Mouse (Mus musculus) embryo, embryonic 10.5 days (tissue): ENCODE results near the gene Bcor.

Source experiments
- DNase-seq: peaks from one replicate; pipeline ENCODE4 v3.0.0-alpha.2; 2015; ENCODE audit warnings: low spot score

Gene Bcor

DNA sequence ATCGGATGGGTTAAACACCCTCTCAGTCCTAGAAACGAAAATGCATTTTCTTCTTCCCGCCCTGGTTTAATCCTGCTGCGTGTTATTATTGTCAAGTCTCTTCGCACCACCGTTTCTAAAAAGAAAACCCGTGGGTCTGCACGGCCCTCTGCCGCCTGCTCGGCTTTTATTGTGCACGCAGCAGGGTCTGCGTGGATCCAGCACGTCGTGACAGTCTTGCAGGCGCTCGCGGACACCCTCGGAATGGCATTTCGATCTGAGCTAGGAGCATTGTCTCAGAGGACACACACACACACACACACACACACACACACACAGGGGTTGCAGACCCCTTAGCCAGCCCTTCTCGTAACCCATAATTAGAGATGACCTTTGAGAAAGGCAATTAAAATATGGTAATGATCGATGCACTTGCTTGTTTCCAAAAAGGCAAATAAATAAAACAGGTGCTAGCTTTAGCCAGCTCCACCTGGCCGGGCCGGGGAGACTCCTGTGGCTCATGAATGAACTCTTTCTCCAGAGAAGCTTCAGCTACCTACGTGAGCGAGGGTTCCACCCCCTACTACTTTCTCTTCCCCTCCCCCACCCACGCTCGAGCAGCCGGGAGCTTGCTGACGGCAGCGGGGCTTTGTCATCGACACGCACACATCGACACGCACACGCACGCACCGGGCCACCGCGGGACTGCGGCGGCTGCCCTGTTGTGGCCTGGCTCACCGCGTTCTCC, 8.7 kb downstream of the Bcor start:
- DNase-seq = peak; percentile 52

DNA sequence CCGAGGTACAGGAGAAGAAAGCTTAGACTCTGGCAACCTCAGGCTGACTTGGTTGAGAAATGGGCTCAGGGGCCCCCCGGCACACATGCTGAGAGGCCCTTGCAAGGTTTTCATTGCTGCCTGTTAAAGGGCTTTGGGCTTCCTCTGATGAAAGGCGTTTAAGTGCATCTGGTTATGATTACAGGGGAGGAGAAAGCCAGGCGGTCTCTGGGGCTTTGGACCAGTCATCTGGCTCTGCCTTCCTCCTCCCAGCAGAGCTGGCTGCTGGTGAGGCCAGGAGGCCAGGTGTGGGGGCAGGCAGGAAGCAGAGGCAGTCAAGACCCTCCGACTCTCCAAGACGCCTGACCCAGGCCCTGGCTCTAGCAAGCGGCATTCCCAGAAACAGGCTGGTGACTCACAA, 9.7 kb downstream of the Bcor start:
- DNase-seq = peak; percentile 73

DNA sequence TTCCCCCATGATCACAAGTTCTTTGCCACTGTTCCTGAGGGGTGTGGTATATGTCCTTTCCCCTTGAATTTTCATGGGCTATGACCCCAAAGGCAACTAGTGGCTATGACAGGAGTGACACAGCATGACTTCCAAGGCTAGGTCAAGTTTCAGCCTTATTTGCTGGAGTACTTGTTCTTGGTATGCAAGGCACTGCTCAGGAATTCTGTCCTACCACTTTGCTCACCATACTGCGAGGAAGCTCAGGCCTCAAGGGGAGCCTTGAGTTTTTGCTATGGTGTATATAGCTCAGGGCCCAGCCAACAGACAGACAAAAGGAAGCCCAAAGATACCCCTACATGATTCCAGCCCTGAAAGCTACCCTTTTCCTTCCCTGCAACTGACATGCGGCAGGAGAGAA, 13.9 kb downstream of the Bcor start:
- DNase-seq = no peak

DNA sequence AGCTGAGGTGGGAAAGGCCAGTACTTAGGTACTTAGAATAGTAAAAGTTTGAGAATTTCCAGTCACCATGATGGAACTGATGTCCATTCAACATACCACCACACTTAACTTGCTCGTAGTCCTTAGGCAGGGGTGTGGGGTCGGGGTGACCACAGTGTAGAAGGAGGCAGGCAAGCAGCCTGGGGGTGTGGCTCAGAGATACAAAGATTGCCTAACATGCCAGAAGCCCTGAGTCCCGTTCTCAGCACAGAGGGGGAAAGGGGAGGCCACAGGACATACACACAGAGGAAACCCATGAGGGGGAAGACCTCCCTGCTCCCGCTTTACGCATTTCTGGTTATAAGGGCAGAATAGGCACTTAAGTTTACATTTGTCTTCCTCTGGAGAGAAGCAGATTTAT, 17.3 kb downstream of the Bcor start:
- no peak for DNase-seq

DNA sequence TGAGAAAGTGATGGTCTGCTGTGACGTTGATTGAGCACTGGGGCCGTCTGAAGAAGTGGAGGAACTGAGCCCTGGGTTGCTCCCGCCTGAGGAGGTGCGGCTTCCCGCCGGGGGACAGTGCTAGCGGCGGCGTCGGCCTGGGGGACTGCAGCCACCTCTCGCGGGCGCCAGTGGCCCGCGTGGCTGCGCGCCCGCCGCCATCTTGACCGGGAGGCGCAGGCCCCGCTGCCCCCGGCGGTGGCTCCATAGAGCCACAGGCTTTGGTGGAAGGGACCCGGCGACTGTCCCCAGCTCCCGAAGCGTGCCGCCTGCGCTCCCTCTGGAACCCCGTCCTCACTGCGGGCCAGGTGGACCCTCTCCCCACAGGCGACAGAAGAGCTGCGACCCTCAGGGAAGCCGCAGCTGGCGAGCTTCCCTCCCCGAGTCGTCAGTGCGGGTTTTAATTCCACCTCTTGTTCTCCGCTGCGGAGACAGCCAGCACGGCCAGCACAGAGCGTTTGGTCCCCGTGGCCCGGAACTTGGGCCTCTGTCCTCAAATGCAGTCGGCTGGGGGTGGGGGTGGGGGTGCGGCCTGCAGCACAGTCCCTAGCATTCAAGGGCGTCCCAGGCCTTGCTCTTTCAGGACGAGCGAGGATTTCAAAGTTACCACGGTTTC, 19.9 kb downstream of the Bcor start:
- DNase-seq = no peak

DNA sequence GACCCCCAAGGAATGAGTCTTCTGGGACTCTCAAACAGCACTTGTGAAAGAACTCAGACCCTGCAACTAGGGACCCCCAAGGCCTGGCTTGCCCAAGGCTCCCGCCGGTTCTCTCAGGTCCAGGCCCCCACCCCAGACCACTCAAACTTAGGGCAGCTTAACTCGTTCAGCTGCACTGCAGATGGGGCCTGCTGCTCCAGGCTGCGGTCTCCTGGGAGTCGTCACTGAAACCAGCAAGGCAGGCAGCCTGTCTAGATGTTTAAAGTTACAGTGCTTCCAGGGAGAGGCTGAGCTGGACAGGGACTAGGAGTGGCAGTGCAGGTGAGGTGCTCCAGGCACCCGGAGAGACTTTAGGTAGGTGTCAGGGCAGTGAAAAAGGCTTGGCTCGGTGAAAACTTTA, 21.9 kb downstream of the Bcor start:
- DNase-seq = no peak

DNA sequence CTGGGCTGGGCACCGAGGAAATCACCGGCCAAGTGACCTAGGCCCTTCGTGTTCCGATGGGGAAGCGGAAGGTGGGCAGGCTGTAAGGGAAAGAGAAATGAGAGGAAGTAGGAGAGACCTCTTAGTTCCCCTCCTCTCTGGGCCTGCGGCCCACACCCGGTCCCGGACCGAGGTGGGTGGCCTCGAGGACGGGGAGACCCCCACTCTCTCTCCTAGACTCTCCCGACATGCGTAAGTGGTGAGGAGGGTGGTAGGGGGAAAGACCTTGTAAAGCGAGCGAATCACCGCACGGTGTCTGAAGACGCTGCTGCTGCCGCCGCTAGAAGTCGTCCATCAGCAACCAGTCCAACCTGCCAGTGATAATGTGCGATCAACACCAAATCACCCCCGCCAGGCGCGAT, 23.0 kb downstream of the Bcor start:
- DNase-seq = no peak

DNA sequence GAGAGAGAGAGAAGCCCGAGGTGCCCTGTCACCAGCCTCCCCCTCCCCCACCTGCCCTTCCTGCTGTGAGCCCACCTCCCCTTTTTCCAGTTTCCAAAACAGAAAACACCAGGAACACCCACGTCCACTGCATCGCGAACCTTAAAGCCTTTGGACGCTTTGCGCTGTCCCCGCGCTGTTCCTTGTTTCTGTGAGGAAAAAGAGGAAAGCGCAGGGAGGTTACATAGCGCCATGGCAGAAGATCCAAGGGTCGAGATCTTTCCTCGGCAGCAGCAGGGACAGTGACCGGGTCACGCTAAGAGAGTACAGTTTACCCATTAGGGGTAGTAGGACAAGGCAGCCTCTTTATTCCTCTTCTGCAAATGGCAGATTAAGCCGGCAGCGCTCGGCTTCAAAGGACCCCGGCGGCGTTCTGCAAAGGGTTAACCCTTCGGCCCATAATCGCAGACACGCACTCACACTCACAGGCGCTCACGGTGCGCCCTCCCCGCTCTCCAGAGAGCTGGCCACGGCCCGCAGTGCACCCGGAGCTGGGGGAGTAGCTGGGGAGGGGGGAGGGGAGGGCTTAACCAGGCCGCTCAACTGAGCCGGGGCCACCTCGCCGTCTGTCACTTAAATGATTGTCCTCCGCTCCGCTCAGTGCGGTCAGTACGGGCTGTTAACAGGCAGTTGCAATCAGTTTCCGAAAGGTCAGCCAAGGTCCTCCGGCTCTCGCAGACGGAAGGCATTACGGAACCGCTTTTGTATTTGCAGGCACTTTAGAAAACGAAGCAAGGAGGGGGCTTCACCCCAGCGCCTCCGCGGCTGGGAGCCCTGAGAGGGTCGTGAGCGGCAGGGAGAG, 23.7 kb downstream of the Bcor start:
- DNase-seq = no peak

DNA sequence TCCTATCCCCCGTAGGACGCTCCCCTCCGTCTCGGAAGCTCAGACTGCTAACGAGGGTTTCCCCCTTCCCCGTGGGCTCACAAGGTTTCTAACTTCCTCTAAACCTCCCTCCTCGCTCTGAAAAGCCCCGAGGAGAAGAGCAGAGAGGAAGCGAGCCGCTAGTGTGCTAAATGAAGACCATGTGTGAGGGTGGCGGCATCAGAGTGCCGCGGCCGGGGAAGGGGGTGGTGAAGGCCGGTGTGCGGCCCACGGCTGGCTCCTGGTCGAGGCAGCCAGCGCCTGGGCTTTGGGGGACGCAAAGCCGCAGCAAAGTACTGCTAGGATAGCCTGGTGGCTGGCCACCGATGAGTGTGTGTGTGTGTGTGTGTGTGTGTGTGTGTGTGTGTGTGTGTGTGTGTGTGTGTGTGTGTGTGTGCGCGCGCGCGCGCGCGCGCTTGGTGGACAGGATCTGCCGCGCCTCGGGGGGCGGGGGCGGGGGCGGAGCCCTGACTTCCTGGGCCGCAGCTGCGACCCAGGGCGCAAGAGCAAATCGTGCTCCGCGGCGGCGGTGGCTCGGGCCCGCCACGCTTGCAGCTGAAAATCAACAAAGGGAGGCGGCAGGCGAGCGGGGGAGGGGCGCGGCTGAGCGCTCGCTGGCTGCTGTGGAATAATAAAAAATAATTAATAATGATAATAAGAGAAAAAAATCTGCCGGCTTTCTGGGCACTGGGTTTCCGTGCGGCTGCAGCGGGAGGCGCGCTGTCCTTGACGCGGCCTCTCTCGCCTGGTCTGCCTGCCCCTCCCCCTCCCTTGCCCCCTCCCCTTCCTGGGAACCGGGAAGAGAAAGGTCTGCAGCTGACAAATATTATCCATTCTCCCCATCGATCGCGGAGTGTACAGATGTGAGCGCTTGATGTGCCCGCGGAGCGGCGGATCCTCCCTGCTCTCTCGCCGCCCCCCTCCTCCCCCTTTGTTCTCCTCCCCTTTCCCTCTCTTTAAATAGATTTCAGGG, 24.7 kb downstream of the Bcor start:
- DNase-seq = no peak

DNA sequence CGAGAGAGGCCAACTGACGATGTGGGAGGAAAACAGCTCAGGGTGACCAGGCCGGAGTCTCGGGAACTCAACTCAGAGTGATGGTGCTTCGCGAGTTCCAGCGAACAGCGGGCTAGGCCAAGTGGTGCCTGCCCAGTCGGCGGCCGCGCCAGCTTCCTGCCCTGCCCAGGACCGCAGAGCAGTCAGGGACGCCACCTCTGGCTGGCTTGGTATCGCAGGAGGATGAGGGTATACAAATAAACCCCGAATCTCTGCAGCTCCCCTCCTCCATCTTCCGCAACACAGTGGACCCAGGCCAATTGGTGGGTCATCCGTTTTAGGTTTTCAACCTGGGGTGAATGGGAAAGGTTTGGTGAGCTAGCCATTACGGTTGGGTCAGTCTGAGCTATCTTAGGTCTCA, 25.6 kb downstream of the Bcor start:
- DNase-seq = no peak

DNA sequence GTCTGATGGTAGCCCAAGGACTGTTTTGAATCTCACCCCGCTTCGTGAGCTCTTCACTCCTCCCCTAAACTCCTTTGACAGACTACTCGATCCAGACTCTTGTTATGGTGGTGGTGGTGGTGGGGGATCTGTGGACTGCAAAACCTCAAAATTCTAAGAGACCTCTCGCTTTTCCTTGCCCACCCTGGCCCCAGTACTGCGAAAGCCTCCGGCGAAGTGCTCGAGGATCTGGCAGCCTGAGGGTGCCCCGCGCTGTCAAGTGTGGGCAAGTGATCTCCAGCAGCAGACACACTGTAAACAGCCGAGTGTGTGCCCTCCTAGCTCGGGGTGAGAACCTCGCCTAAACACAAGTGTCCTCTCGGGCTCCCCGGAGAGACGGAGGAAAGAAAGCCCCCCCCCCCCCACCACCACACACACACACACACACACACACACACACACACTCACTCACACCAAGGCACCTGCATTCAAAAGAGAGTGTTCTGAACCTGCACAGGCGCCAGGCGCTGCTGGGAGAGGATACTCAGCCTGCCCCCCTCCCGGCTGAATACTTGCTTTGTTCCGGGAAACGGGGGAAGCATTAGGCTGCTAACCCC, 26.2 kb downstream of the Bcor start:
- DNase-seq = no peak

DNA sequence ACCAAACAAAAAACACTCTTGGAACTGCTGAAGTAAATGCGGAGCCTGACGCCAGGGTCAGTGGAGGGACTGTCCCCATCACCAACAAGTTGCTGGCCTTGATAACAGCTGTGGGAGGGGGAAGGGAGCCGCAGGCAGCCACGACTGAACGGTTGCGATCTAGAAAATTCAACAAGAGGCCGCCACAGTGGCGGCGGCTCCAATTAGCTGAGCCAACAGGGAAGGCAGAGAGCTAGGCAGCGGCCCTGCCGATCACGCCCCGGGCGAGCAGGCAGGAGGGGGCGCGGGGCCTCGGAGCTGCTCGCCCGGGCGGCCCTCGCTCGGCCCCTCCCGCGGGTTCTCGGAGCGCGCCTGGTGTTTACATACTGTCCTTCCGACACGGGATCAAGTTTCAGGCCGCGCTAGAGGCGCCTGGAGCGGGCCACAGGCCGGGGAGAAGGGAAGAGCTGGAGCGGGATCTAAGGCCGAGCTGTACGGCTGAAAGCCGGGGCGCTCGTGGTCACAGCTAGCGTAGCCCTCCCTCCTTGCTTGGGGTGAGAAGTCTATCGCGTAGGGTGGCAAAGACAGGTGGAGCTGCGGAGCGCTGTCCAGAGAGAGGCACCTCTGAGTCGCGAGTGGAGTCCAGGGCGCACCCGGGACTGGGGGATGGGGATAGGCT, 26.8 kb downstream of the Bcor start:
- no peak for DNase-seq

DNA sequence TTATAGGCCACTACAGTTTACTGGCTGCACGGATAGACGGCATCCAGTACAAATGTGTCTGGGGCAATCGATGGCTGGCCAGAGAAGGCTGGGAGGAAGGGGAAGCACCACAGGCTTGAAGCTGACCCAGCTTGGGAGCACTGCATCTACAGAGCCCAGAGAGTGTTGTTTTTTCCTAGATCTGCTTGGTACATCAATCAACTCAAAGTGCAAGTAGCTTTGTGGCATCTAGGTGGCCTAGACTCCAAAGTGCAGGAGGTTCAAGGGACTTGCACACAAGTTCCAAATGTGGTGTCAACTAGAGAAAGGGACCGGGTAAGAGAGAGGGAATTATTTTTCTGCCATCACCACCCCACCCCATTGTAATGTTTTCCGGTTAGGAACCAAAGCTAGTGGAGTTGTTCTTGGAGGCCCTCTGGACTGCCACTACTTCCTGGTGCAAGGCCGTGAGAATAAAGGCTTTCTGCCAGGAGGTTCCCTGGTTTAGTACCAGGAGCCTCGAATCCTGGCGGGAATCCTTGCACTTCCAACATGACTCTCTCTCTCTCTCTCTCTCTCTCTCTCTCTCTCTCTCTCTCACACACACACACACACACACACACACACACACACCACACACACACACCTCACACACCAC, 27.5 kb downstream of the Bcor start:
- no peak for DNase-seq

DNA sequence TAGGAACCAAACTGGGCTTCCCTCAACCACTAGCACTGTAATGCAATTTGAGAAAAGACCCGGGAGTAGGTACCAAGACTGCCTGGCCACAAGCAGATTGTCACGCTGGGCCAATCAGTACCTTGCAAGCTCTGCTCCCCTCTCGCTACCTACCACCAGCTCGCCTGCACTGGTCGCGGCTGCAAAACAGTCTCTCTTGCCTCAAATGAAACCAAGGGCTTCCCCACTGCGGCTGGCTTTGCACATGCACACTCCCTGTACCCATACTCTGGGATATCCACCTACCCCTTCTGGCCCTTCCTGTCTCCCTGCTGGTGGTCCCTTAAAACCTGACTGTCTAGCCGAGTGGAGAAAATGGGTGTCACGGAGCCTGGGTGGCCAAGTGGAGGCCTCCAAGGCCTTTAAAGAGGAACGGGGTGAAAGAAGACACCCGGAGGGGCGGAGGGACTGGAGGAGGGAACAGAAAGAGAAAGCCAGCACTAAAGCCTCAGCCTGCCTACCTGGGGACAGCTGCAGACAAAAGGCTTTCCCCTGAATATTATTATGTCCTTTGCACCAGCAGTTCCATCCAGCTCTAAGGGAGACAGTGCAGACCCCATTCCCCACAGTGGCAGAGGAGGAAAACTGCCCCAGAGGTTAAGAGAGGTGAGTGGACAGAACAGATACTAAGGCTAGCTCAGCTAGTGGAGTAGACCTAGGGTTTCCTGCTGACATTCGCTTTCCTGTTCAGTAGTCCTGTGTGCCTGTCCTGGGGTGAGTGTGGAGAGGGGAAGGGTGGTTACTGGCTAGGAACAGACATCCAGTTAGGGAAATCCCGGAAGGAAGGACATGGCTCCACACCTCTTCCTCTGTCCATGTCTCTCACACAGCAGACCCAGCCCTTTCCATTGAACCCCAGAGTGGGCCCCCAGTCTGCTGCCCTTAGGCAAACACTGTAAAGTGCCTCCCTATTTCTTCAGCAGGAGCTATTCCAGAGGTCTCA, 30.0 kb downstream of the Bcor start:
- DNase-seq = no peak

DNA sequence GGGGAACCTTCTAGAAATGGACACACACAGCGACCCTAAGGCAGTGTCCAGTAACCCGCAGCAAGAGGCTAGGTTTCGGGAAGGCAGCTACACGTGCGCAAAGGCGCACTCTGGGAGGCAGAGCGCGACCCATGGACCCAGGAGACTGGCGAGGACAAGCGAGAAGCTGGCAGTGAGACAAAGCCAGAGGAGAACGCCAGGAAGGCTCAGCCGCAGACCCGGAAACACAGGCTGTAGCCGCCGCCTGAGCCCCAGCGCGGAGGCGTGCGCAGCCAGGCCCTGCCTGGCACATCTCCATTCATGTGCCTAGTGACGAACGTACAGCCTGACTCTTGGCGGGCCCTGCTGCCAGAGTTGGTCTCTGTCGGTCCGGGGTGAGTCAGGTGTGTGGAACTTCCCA, 30.9 kb downstream of the Bcor start:
- DNase-seq = no peak

DNA sequence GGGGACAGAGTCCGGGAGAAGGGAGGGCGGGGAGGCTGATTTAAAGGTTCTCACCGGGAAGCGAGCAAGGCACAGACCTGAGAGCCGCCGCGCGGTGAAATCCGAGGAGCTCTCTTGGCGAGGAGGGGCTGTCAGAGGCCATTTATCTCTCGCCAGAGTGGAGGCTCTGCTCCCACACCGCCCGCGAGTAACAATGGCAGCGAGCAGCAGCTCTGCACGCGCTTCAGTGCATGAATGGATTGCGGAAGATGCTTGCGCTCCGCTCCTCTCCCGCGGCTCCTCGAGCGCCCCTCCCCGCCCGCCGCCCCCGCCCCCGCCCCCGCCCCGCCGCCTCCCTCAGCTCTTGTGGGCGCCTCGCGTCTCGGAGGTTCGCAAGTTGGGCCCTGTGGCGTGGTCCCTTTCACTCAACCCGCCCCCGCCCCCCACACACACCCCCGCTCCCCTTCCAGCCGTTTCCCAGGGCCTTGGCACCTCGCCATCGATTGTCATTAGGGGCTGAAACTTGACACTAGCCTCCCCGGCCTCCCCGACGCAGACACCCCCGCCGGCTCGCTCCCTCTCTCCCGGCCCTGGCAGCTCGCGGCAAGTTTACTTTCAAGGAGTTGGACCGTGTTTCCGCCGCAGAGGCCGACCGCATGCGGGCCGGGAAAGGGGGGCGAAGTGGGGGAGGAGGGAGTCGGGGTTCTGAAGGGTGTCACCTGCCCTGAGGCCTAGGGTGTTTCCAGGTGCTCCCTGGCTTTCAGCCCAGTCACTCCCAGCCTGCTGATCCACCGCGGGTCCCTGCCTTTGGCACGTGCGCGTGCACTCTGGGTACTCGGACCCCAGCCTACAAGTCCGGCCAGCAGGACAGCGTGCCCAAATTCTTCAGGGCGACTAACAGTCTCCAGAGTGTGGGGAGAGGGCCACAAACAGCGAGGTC, 31.7 kb downstream of the Bcor start:
- peak; percentile 73 for DNase-seq

DNA sequence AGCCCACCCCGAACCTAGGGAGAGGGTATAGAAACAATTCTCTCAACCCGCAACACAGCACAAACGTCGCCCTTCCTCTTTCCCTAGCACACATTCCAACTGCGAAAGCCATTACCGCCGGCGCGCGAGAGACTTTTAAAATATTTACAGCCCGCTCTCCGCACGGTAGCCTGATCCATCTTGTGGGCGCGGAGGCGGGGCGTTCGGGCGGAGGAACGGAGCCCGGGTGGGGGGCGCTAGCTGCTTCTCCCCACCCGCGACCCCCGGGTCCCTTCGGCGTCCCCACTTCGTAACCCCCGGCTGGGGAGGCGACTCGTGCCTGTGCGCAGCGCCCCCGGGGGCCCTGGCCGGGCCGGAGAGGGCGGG, 32.4 kb downstream of the Bcor start:
- DNase-seq = no peak

DNA sequence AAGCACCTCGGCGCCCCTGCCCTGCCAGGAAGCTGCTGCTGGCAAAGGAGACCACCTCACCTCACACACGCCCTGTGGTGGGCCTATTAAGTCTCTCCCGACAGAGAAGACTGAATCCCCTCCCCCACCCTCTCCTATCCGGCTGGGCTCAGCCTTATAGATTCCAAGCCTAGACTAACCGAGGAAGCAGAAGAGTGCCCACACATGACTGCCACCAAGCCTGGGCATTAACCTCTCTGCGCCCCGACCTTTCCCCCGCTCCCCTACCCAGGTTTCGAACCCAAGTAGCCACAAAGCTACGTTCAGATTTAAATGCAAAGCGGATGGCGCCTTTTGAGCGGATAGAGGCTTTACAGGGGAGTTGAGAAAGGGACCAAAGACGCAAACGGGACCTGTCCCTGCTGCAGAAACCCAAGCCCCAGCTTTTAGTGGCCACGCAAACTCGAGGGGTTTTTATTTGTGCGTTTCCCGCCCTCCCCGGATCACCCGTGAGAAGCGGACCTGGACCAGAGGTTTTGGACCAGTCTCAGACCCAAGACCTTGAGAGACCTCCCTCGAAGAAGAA, 33.0 kb downstream of the Bcor start:
- DNase-seq = peak; percentile 71
